Mouse (Mus musculus): Measurements from ENCODE around the gene Tmem97. TPM values are rescaled to one million over a fixed set of nuclear protein-coding genes. Genes with fewer than 3 reads are reported as not detected.
"Not testable (repeated sequence)": the region's sequence is repeated elsewhere in the genome, so short reads cannot be mapped to it uniquely, and the experiment has no call there.

Gene Tmem97
- 15.6 and 15.9 TPM in 2 replicates for polyA plus RNA-seq (2012; rRNA removed)

DNA sequence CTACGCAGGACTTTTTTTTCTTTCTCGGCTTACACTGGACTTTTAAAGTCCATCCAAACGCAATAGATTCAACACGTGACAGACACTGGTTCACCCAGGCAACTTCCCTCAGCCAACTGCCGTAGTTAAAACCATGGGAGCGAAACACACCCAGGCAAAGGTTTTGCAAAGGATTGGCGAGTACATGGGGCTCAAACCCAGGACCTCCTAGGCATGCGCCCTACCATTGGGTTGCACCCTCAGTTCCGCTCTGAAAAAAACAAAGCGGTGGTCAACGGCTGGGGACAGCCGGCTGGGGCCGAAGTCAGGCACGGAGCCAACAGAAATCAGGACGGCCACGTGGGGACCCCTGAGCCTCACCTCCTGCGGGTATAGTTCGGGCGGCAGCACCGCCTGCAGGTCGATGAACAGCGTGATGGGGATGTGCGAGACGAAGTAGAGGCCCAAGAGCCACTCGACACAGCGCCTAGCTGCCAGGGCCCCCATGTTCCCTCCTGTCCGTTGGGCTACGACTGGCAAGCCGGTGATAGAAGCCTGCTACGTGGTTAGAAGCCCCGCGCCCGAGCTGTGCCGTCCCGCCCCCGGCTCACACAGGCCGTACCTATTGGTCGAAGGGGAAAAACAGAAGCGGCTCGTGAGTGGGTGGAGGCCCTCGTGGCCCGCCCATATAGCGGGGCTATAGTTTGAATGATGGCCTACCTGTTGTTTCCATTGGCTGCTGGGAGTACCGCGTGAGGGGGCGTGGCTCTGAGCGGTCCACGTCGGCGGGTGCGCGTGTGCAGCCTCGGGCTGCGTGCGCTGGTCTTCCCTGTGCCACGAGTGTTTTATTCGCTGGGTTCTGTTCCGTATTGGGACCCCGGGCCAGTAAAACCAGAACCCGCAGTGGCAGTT, at the start of gene Tmem97:
Gene Tmem97, minus strand, starts transcription at position 610 of the 891 bp plus-strand sequence.
- H3K4me3 ChIP-seq (replicated peaks; ENCODE audit: insufficient read depth, low read depth, low read length) = peak within 1 kb of the TSS; percentile 80
- H3K27me3 ChIP-seq (ENCODE audit: control insufficient read depth, insufficient read depth, low read length) = no peaks in the 10 kb centered on the region
- WGBS = under 1% methylated on average over 60 of the region's 60 CpGs
- no peaks in the 10 kb centered on the region for H3K4me1 ChIP-seq (ENCODE audit: control insufficient read depth, insufficient read depth, low read length)
- peak within 1 kb of the TSS; percentile 22; the same call in 1 of the 2 replicates for H3K27ac ChIP-seq (ENCODE audit: insufficient read depth, low read length)
- DNase-seq = peak; percentile 93 to 97
- TF ChIP-seq POLR2A (IDR thresholded peaks at IDR 0.05; ENCODE audit: borderline replicate concordance, insufficient read depth, low read length) (peak; percentile 94), CTCF (IDR thresholded peaks at IDR 0.05; ENCODE audit: borderline replicate concordance, insufficient read depth, low read depth, low read length) (no peak)

DNA sequence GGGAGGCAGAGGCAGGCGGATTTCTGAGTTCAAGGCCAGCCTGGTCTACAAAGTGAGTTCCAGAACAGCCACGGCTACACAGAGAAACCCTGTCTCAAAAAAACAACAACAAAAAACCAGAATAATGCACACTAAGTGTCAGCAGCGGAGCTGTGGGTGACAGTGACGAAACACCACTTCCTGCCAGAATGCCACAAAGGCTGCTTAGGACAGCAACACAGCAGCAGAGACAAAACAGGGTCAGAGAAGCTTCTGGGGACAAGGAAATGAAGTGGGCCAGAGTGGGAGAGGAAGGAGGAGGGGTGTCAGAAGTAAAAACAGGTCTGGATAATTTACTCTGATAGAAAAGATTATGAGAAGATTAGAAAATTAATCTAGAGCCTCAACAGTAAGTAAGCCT, 49.5 kb upstream of the Tmem97 start:
- H3K4me3 ChIP-seq (replicated peaks; ENCODE audit: insufficient read depth, low read depth, low read length) = no peak overlapping the region
- TF ChIP-seq CTCF (IDR thresholded peaks at IDR 0.05; ENCODE audit: borderline replicate concordance, insufficient read depth, low read depth, low read length) (no peak), POLR2A (IDR thresholded peaks at IDR 0.05; ENCODE audit: borderline replicate concordance, insufficient read depth, low read length) (no peak)
- WGBS = 84% methylated on average over 4 of the region's 4 CpGs
- DNase-seq = no peak
- H3K4me1 ChIP-seq (ENCODE audit: control insufficient read depth, insufficient read depth, low read length) = no peaks in the 10 kb centered on the region
- H3K27ac ChIP-seq (ENCODE audit: insufficient read depth, low read length) = no peak overlapping the region
- no peaks in the 10 kb centered on the region for H3K27me3 ChIP-seq (ENCODE audit: control insufficient read depth, insufficient read depth, low read length)

DNA sequence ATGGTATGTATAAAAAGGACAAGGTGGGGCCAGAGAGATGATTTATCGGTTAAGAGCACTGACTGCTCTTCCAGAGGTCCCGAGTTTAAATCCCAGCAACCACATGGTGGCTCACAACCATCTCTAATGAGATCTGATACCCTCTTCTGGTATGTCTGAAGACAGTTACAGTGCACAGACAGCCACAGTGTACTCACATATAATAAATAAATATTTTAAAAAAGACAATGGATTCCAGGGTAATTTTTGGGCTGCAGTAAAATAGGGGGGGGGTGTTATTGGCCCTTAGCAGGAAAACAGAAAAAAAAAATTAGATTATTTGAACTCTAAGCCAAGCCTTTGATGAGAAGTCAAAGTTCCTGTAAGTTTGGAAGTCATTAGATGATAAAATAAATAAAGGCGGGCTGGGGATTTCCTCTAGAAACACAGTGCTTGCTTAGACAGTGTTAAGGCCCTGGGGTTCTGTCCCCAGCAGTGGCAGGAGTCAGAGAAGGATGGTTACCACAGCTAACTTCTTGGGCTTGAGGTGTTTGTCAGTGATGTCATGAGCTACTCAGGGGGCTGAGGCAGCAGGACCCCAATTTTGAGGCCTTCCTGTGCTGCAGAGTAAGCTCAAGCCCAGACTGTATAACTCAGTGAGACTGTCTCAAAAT, 48.3 kb upstream of the Tmem97 start:
- no peaks in the 10 kb centered on the region for H3K27me3 ChIP-seq (ENCODE audit: control insufficient read depth, insufficient read depth, low read length)
- no peaks in the 10 kb centered on the region for H3K4me1 ChIP-seq (ENCODE audit: control insufficient read depth, insufficient read depth, low read length)
- no peak overlapping the region for H3K27ac ChIP-seq (ENCODE audit: insufficient read depth, low read length)
- no peak for DNase-seq
- TF ChIP-seq CTCF (IDR thresholded peaks at IDR 0.05; ENCODE audit: borderline replicate concordance, insufficient read depth, low read depth, low read length) = no peak
- no peak for TF ChIP-seq POLR2A (IDR thresholded peaks at IDR 0.05; ENCODE audit: borderline replicate concordance, insufficient read depth, low read length)
- WGBS = 82% methylated on average over 3 of the region's 3 CpGs
- no peak overlapping the region for H3K4me3 ChIP-seq (replicated peaks; ENCODE audit: insufficient read depth, low read depth, low read length)

DNA sequence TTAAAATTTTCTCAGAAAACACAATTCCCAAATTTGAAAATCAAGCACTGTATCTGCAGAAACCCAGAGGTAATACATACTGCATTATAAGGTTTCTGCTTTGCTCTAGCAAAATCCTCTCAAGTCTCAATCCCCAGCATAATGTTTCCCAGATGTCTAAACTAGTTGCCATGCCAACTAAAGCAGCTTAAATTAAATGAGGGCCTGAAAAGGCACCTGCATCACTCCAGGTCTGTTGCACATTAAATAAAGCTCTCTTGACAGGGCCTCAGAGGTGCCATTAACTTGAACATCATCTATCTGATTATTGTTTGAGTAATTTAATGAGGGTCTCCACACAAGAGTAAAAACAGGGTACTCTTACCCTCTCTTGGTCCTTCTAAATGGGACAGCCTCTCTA, 46.2 kb upstream of the Tmem97 start:
- no peak for TF ChIP-seq CTCF (IDR thresholded peaks at IDR 0.05; ENCODE audit: borderline replicate concordance, insufficient read depth, low read depth, low read length)
- no peak for TF ChIP-seq POLR2A (IDR thresholded peaks at IDR 0.05; ENCODE audit: borderline replicate concordance, insufficient read depth, low read length)
- no peak overlapping the region for H3K4me3 ChIP-seq (replicated peaks; ENCODE audit: insufficient read depth, low read depth, low read length)
- H3K27me3 ChIP-seq (ENCODE audit: control insufficient read depth, insufficient read depth, low read length) = no peaks in the 10 kb centered on the region
- no peak for DNase-seq
- no peaks in the 10 kb centered on the region for H3K4me1 ChIP-seq (ENCODE audit: control insufficient read depth, insufficient read depth, low read length)
- no peak overlapping the region for H3K27ac ChIP-seq (ENCODE audit: insufficient read depth, low read length)

DNA sequence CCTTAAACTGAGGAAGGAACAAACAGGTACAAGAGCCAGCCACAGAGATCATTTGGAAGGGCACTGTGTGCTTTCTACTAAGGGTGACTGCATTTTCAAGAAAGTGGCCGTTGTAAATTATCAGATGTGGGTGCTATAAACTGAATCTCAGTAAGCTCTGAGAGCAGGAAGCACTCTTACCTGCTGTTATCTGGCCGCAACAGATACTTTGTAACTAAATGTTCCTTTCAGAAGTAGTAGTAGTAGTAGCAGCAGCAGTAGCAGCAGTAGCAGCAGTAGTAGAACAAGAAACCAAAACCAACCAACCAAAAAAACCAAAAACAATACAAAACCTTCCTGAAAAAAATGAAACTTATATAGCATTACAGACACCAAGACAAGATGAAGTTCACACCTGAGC, 45.2 kb upstream of the Tmem97 start:
- no peak for TF ChIP-seq CTCF (IDR thresholded peaks at IDR 0.05; ENCODE audit: borderline replicate concordance, insufficient read depth, low read depth, low read length)
- no peak for TF ChIP-seq POLR2A (IDR thresholded peaks at IDR 0.05; ENCODE audit: borderline replicate concordance, insufficient read depth, low read length)
- Histone ChIP-seq H3K27me3 (ENCODE audit: control insufficient read depth, insufficient read depth, low read length) (no peaks in the 10 kb centered on the region), H3K27ac (ENCODE audit: insufficient read depth, low read length) (no peak overlapping the region), H3K4me1 (ENCODE audit: control insufficient read depth, insufficient read depth, low read length) (no peaks in the 10 kb centered on the region), H3K4me3 (replicated peaks; ENCODE audit: insufficient read depth, low read depth, low read length) (no peak overlapping the region)
- DNase-seq = no peak
- 98% methylated on average over 2 of the region's 2 CpGs for WGBS

DNA sequence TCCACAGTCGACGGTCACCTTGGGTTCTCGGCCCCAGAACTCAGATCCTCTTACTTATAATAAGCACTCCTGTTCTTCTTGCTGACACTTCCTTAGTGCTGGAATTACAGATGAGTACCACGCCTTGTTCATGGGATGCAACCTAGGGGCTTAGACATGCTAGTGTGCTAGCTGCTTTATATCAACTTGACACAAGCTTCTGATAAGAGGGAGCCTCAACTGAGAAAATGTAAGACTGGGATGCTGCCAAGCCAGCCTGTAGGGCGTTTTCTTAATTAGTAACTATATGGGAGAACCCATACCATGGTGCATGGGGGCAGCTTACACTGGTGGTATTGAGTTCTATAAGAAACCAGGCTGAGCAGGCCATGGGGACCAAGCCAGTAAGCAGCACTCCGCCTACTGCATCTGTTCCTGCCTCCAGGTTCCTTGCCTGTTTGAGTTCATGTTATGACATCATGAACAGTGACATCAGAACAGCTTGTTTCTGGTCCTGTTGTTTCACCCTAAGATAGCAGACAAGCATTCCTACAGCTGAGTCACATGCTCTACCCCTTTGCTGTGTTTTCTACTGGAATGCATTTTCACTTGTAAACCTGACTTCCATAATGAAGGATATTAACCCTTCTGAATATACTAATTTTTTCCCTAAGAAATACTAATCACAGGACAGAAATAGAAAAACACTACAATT, 43.8 kb upstream of the Tmem97 start:
- 92% methylated on average over 6 of the region's 6 CpGs for WGBS
- no peak for DNase-seq
- Histone ChIP-seq H3K27ac (ENCODE audit: insufficient read depth, low read length) (no peak overlapping the region), H3K4me3 (replicated peaks; ENCODE audit: insufficient read depth, low read depth, low read length) (no peak overlapping the region), H3K4me1 (ENCODE audit: control insufficient read depth, insufficient read depth, low read length) (no peaks in the 10 kb centered on the region), H3K27me3 (ENCODE audit: control insufficient read depth, insufficient read depth, low read length) (no peaks in the 10 kb centered on the region)
- TF ChIP-seq POLR2A (IDR thresholded peaks at IDR 0.05; ENCODE audit: borderline replicate concordance, insufficient read depth, low read length) = no peak

DNA sequence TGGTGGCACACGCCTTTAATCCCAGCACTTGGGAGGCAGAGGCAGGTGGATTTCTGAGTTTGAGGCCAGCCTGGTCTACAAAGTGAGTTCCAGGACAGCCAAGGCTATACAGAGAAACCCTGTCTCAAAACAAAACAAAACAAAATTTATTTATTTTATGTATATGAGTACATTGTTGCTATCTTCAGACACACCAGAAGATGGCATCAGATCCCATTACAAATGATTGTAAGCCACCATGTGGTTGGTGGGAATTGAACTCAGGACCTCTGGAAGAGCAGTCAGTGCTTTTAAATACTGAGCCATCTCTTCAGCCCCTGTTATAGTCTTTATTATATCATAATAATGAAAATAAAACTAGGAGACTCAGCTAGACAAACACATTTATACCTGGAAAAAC, 37.1 kb upstream of the Tmem97 start:
- not testable (repeated sequence) for H3K27ac ChIP-seq (ENCODE audit: insufficient read depth, low read length); H3K4me3 ChIP-seq (replicated peaks; ENCODE audit: insufficient read depth, low read depth, low read length); DNase-seq; H3K27me3 ChIP-seq (ENCODE audit: control insufficient read depth, insufficient read depth, low read length); H3K4me1 ChIP-seq (ENCODE audit: control insufficient read depth, insufficient read depth, low read length)
- WGBS = 93% methylated on average over 1 of the region's 1 CpGs

DNA sequence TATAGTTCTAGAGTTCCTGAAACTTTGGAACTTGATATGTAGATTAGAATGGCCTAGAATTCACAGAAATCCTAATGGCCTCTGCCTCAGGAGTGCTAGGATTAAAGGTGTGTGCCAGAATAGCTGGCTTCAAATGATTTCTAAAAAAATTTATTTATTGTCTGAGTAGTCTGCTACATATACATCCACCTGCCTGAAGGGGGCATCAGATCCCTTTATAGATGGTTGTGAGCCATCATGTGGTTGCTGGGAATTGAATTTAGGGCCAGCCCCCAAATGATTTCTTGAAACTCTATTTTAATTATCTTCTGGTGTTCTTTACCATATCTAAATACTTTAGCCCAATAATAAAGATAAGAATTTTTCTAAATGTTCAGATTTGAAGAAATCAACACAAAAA, 35.5 kb upstream of the Tmem97 start:
- DNase-seq = no peak
- no peak for TF ChIP-seq CTCF (IDR thresholded peaks at IDR 0.05; ENCODE audit: borderline replicate concordance, insufficient read depth, low read depth, low read length)
- TF ChIP-seq POLR2A (IDR thresholded peaks at IDR 0.05; ENCODE audit: borderline replicate concordance, insufficient read depth, low read length) = no peak
- Histone ChIP-seq H3K27ac (ENCODE audit: insufficient read depth, low read length) (no peak overlapping the region), H3K4me1 (ENCODE audit: control insufficient read depth, insufficient read depth, low read length) (no peaks in the 10 kb centered on the region), H3K4me3 (replicated peaks; ENCODE audit: insufficient read depth, low read depth, low read length) (no peak overlapping the region), H3K27me3 (ENCODE audit: control insufficient read depth, insufficient read depth, low read length) (no peaks in the 10 kb centered on the region)
